15 mouse cellular contexts compared by ENCODE assay signal in genomic region chr1:77027656-77028055, GRCm38 (mm10).
DNase-seq lines count a peak whose midpoint lies in the region; ATAC-seq lines count a peak whose summit lies in the region.
"Had no signal": no experiment of that assay in that cellular context is flagged by ENCODE, and none has a peak within 500 bp of the region (broad histone marks: within the 10 kb centered on the region; RNA-seq: fewer than 3 reads in every experiment).

No protein-coding gene starts in this region.

- H3K9me3 ChIP-seq in hindbrain, embryonic 13.5 days, result no peaks in the 10 kb centered on the region
- H3K9me3 ChIP-seq: limb, embryonic 15.5 days had no signal

- no peaks in the 10 kb centered on the region for H3K36me3 ChIP-seq in hindbrain, embryonic 13.5 days
- H3K36me3 ChIP-seq: limb, embryonic 15.5 days had no signal

- H3K4me1 ChIP-seq in hindbrain, embryonic 13.5 days (replicated peaks), result peaks cover 5% of the 10 kb centered on the region; the same call in 1 of the 2 replicates
- H3K4me1 ChIP-seq: limb, embryonic 15.5 days had no signal

- ATAC-seq in cerebellum, adult (ENCODE audit: insufficient number of reproducible peaks, low FRiP score, low TSS enrichment), result peak; percentile 74
- no peak for ATAC-seq in hindbrain, embryonic 13.5 days (ENCODE audit: low FRiP score)

- H3K9ac ChIP-seq in hindbrain, embryonic 13.5 days, result no peak overlapping the region
- H3K9ac ChIP-seq: limb, embryonic 15.5 days had no signal

- H3K4me3 ChIP-seq in hindbrain, embryonic 13.5 days, result no peak overlapping the region
- H3K4me3 ChIP-seq: erythroblast, embryonic 14.5 days; limb, embryonic 15.5 days had no signal

- H3K27ac ChIP-seq in hindbrain, embryonic 13.5 days, result no peak overlapping the region
- H3K27ac ChIP-seq: limb, embryonic 15.5 days had no signal

- H3K27me3 ChIP-seq in hindbrain, embryonic 13.5 days, result no peaks in the 10 kb centered on the region
- H3K27me3 ChIP-seq: limb, embryonic 15.5 days had no signal

- H3K4me2 ChIP-seq in hindbrain, embryonic 13.5 days, result no peak overlapping the region
- H3K4me2 ChIP-seq: limb, embryonic 15.5 days had no signal

- DNase-seq in cerebellum, postnatal 4 days (ENCODE audit: low spot score in 2 of 2), result no peak
- DNase-seq in right cerebral cortex, adult 18-20 months, result peak; percentile 34
- no peak for DNase-seq in right cerebral cortex, postnatal 25 days
- peak; percentile 45 for DNase-seq in layer of hippocampus, adult 9-10 months (ENCODE audit: low spot score)
- peak; percentile 12 for DNase-seq in lung, postnatal 25 days (ENCODE audit: low spot score)
- DNase-seq in adrenal gland, postnatal 4 days (ENCODE audit: low spot score in 2 of 2), result no peak
- DNase-seq: embryo, embryonic 11 days; heart, adult 11 months; heart, postnatal 4 days; kidney, postnatal 14 days; thymus, adult 2 months had no signal

- 76% methylated on average over 4 of the region's 4 CpGs for WGBS in hindbrain, embryonic 13.5 days

Comparison
In these comparisons a context has a peak if more than half of its experiments do, and no peak if none do; other contexts are left out.
1. DNase-seq: peak in right cerebral cortex, adult 18-20 months (single experiment), layer of hippocampus, adult 9-10 months (single experiment) and lung, postnatal 25 days (single experiment); none in cerebellum, postnatal 4 days (0 of 2), right cerebral cortex, postnatal 25 days (single experiment) and adrenal gland, postnatal 4 days (0 of 2).